Mouse (Mus musculus): ENCODE results near the gene Vmn1r87. TPM values are rescaled to one million over a fixed set of nuclear protein-coding genes. Genes with fewer than 3 reads are reported as not detected.

The Vmn1r87 gene
- polyA plus RNA-seq (2014; fragmentation: Illumina TruSeq; extraction: RNeasy Lipid Tissue Mini Kit (QIAGEN cat#74804); ENCODE audit: insufficient read depth, low read depth, low replicate concordance) = not detected

DNA sequence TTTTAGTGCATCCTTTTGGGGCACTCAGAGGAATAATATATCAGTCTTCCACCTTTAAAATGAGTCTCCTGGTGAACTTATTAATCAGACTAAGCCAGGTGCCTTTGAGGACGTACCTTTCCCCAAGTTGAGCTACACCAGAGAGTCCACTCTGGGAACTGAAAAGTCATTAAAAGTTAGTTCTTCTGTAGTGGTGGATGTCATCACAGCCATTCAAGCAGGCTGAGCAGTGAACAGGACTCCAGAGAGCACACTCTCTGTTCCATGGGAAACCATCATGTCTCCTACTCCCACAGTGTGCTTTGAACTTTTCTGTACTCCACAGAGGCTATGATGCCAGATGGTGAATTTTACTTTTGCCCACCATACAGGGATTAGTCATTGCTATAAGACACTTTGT is at the start of gene Vmn1r87:
Gene Vmn1r87 (minus strand): TSS at position 101 of the 400 bp plus-strand sequence.

DNA sequence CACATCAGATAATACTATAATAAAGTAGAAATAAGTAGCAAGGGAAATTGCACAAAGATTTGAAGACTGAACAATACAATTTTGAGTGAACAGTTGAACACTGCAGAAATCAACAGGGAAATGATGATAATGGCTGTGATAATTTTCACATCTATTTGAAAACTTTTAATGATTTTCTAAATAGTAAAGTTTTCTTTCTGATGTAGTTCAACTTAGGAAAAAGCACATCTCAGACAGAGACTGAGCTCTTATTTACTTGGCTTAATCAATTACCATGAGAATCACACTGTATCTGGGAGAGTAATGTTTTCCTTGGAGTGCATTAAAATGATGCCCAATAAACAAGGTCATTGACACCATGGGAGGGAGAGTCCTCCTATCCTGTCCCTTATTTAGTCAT is 19.3 kb upstream of the Vmn1r87 start, which contains the start of gene Vmn1r88:
Gene Vmn1r88 (plus strand): TSS at position 301 of the 400 bp plus-strand sequence.

DNA sequence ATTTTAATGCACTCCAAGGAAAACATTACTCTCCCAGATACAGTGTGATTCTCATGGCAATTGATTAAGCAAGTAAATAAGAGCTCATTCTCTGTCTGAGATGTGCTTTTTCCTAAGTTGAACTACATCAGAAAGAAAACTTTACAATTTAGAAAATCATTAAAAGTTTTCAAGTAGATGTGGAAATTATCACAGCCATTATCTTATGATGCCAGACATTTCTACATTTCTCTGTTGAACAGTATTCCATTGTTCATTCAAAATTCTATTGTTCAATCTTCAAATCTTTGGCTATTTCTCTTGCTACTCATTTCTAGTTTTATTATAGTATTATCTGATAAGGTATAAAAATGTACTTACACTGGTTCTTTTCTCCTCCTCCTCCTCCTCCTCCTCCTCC is 20.1 kb downstream of the Vmn1r87 start, which contains the start of gene Vmn1r86:
Gene Vmn1r86 (minus strand): TSS at position 101 of the 400 bp plus-strand sequence.

DNA sequence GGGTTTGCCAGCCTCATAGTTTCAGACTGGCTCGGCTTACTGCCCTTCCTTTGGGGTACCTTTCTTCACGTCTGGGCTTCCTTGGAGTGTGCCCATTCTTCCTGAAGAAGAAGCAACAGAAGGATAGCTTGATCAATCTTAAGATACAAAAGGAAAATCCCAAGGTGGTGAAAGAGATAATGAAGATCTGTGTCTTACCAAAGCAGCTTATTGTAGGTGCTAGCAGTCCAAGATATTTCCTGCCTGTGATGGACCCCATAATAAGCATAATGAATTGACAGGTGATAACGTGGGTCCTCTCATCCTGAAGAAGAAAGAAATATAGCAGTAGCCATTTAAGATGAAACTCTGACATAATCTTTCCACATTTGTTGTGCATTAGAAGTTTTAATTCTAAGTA is 44.9 kb downstream of the Vmn1r87 start, which contains the start of gene Vmn1r85:
Gene Vmn1r85 (minus strand): TSS at position 101 of the 400 bp plus-strand sequence.

Other genes with a start within 250 kb of the Vmn1r87 start
- gene Zscan22, start 242.3 kb downstream of the Vmn1r87 start, polyA plus RNA-seq (2014; fragmentation: Illumina TruSeq; extraction: RNeasy Lipid Tissue Mini Kit (QIAGEN cat#74804); ENCODE audit: insufficient read depth, low read depth, low replicate concordance) = 4.5 TPM
- 1,656 TPM for gene Rps5, start 217.9 kb downstream of the Vmn1r87 start, polyA plus RNA-seq (2014; fragmentation: Illumina TruSeq; extraction: RNeasy Lipid Tissue Mini Kit (QIAGEN cat#74804); ENCODE audit: insufficient read depth, low read depth, low replicate concordance)
- 0.42 TPM for gene Rnf225, start 212.7 kb downstream of the Vmn1r87 start, polyA plus RNA-seq (2014; fragmentation: Illumina TruSeq; extraction: RNeasy Lipid Tissue Mini Kit (QIAGEN cat#74804); ENCODE audit: insufficient read depth, low read depth, low replicate concordance)
- 3.4 TPM for gene Zfp324, start 174.3 kb downstream of the Vmn1r87 start, polyA plus RNA-seq (2014; fragmentation: Illumina TruSeq; extraction: RNeasy Lipid Tissue Mini Kit (QIAGEN cat#74804); ENCODE audit: insufficient read depth, low read depth, low replicate concordance)
- 2.4 TPM for gene Zfp446, start 162.3 kb downstream of the Vmn1r87 start, polyA plus RNA-seq (2014; fragmentation: Illumina TruSeq; extraction: RNeasy Lipid Tissue Mini Kit (QIAGEN cat#74804); ENCODE audit: insufficient read depth, low read depth, low replicate concordance)
- 0.10 TPM for gene Slc27a5, start 142.0 kb downstream of the Vmn1r87 start, polyA plus RNA-seq (2014; fragmentation: Illumina TruSeq; extraction: RNeasy Lipid Tissue Mini Kit (QIAGEN cat#74804); ENCODE audit: insufficient read depth, low read depth, low replicate concordance)
- gene Trim28, start 141.0 kb downstream of the Vmn1r87 start, polyA plus RNA-seq (2014; fragmentation: Illumina TruSeq; extraction: RNeasy Lipid Tissue Mini Kit (QIAGEN cat#74804); ENCODE audit: insufficient read depth, low read depth, low replicate concordance) = 98.9 TPM
- gene Zbtb45, start 130.1 kb downstream of the Vmn1r87 start, polyA plus RNA-seq (2014; fragmentation: Illumina TruSeq; extraction: RNeasy Lipid Tissue Mini Kit (QIAGEN cat#74804); ENCODE audit: insufficient read depth, low read depth, low replicate concordance) = 8.1 TPM
- gene Chmp2a, start 105.3 kb downstream of the Vmn1r87 start, polyA plus RNA-seq (2014; fragmentation: Illumina TruSeq; extraction: RNeasy Lipid Tissue Mini Kit (QIAGEN cat#74804); ENCODE audit: insufficient read depth, low read depth, low replicate concordance) = 264 TPM
- 97.8 TPM for gene Ube2m, start 101.9 kb downstream of the Vmn1r87 start, polyA plus RNA-seq (2014; fragmentation: Illumina TruSeq; extraction: RNeasy Lipid Tissue Mini Kit (QIAGEN cat#74804); ENCODE audit: insufficient read depth, low read depth, low replicate concordance)
- 0.27 TPM for gene Mzf1, start 85.4 kb downstream of the Vmn1r87 start, polyA plus RNA-seq (2014; fragmentation: Illumina TruSeq; extraction: RNeasy Lipid Tissue Mini Kit (QIAGEN cat#74804); ENCODE audit: insufficient read depth, low read depth, low replicate concordance)
- gene Vmn1r85, start 45.0 kb downstream of the Vmn1r87 start, polyA plus RNA-seq (2014; fragmentation: Illumina TruSeq; extraction: RNeasy Lipid Tissue Mini Kit (QIAGEN cat#74804); ENCODE audit: insufficient read depth, low read depth, low replicate concordance) = not detected
- not detected for gene Vmn1r86, start 20.2 kb downstream of the Vmn1r87 start, polyA plus RNA-seq (2014; fragmentation: Illumina TruSeq; extraction: RNeasy Lipid Tissue Mini Kit (QIAGEN cat#74804); ENCODE audit: insufficient read depth, low read depth, low replicate concordance)
- gene Vmn1r88, start 19.4 kb upstream of the Vmn1r87 start, polyA plus RNA-seq (2014; fragmentation: Illumina TruSeq; extraction: RNeasy Lipid Tissue Mini Kit (QIAGEN cat#74804); ENCODE audit: insufficient read depth, low read depth, low replicate concordance) = not detected
- gene Vmn1r89, start 72.9 kb upstream of the Vmn1r87 start, polyA plus RNA-seq (2014; fragmentation: Illumina TruSeq; extraction: RNeasy Lipid Tissue Mini Kit (QIAGEN cat#74804); ENCODE audit: insufficient read depth, low read depth, low replicate concordance) = not detected
- 6.9 TPM for gene Lig1, start 137.1 kb upstream of the Vmn1r87 start, polyA plus RNA-seq (2014; fragmentation: Illumina TruSeq; extraction: RNeasy Lipid Tissue Mini Kit (QIAGEN cat#74804); ENCODE audit: insufficient read depth, low read depth, low replicate concordance)
- gene Zswim9, start 138.6 kb upstream of the Vmn1r87 start, polyA plus RNA-seq (2014; fragmentation: Illumina TruSeq; extraction: RNeasy Lipid Tissue Mini Kit (QIAGEN cat#74804); ENCODE audit: insufficient read depth, low read depth, low replicate concordance) = 3.1 TPM
- gene Pla2g4c, start 184.5 kb upstream of the Vmn1r87 start, polyA plus RNA-seq (2014; fragmentation: Illumina TruSeq; extraction: RNeasy Lipid Tissue Mini Kit (QIAGEN cat#74804); ENCODE audit: insufficient read depth, low read depth, low replicate concordance) = 0.09 TPM